Mouse (Mus musculus) right cerebral cortex, postnatal 4 days (tissue): ENCODE data around the gene Tanc1.

Experiments used
- DNase-seq: peaks from one replicate; pipeline ENCODE4 v3.0.0-alpha.2; 2022

Tanc1 gene

GRCm38 (mm10) chr2:59802722-59803387 lies 191.0 kb downstream of the Tanc1 start:
- DNase-seq, result no peak

GRCm38 (mm10) chr2:59805595-59805994 lies 193.8 kb downstream of the Tanc1 start:
- no peak for DNase-seq

GRCm38 (mm10) chr2:59806038-59806437 lies 194.2 kb downstream of the Tanc1 start:
- DNase-seq, result no peak

GRCm38 (mm10) chr2:59808608-59809007 lies 196.8 kb downstream of the Tanc1 start:
- no peak for DNase-seq

- no peak for DNase-seq
Measured at GRCm38 (mm10) chr2:59810039-59810438, 198.2 kb downstream of the Tanc1 start.

- DNase-seq, result no peak
Measured at GRCm38 (mm10) chr2:59811247-59811646, 199.4 kb downstream of the Tanc1 start.

- DNase-seq, result no peak
Measured at GRCm38 (mm10) chr2:59812641-59813040, 200.8 kb downstream of the Tanc1 start.

- no peak for DNase-seq
Measured at GRCm38 (mm10) chr2:59813457-59813856, 201.6 kb downstream of the Tanc1 start.

GRCm38 (mm10) chr2:59814997-59815396 lies 203.2 kb downstream of the Tanc1 start:
- no peak for DNase-seq

GRCm38 (mm10) chr2:59818663-59819062 lies 206.8 kb downstream of the Tanc1 start:
- DNase-seq, result no peak

GRCm38 (mm10) chr2:59819415-59819814 lies 207.6 kb downstream of the Tanc1 start:
- no peak for DNase-seq

GRCm38 (mm10) chr2:59820088-59820487 lies 208.2 kb downstream of the Tanc1 start:
- no peak for DNase-seq

- no peak for DNase-seq
Measured at GRCm38 (mm10) chr2:59821044-59821443, 209.2 kb downstream of the Tanc1 start.

GRCm38 (mm10) chr2:59824289-59824688 lies 212.4 kb downstream of the Tanc1 start:
- DNase-seq, result no peak

GRCm38 (mm10) chr2:59825380-59825779 lies 213.5 kb downstream of the Tanc1 start:
- no peak for DNase-seq

GRCm38 (mm10) chr2:59828103-59828655 lies 216.3 kb downstream of the Tanc1 start:
- DNase-seq, result no peak

- no peak for DNase-seq
Measured at GRCm38 (mm10) chr2:59828777-59829508, 217.1 kb downstream of the Tanc1 start.

GRCm38 (mm10) chr2:59829718-59830117 lies 217.9 kb downstream of the Tanc1 start:
- DNase-seq, result no peak

- no peak for DNase-seq
Measured at GRCm38 (mm10) chr2:59830151-59830550, 218.3 kb downstream of the Tanc1 start.

- no peak for DNase-seq
Measured at GRCm38 (mm10) chr2:59830940-59831339, 219.1 kb downstream of the Tanc1 start.

GRCm38 (mm10) chr2:59831831-59832230 lies 220.0 kb downstream of the Tanc1 start:
- no peak for DNase-seq

GRCm38 (mm10) chr2:59838825-59839224 lies 227.0 kb downstream of the Tanc1 start:
- no peak for DNase-seq

- no peak for DNase-seq
Measured at GRCm38 (mm10) chr2:59839755-59840154, 227.9 kb downstream of the Tanc1 start.

- no peak for DNase-seq
Measured at GRCm38 (mm10) chr2:59840191-59840590, 228.3 kb downstream of the Tanc1 start.
